Mouse (Mus musculus): ENCODE results near the gene Zfand4. TPM values are rescaled to one million over a fixed set of nuclear protein-coding genes. Genes with fewer than 3 reads are reported as not detected.
A peak's percentile ranks its signal among the peaks of the same experiment; 100 is the strongest.

The Zfand4 gene
- total and polyA plus RNA-seq, 3 experiments = 4.3 to 5.5 TPM; not detected in 1

DNA sequence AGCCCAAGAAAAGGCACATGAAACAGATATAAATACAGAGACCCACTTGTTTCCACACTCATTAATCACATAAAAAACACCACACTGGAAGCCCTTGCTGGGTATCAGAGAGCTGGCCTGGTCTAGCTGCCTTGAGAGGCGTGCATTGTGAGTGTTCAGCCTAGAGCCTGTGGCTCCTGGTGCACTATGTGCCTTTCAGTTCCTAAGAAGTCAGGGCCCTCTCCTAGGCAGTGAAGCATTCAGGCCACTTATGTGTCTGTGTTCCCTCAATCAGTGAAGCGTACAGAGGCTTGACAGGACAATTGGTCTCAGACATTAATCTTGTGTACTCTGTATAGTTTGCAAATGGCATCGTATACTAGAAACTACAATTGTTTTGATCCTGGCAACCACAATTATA lies 19.3 kb downstream of the Zfand4 start:
- Histone ChIP-seq H3K4me1 (ENCODE audit: control insufficient read depth in 1 of 2, insufficient read depth in 2 of 2, low read length in 2 of 2) (peaks cover 15 to 22% of the 10 kb centered on the region in 2 experiments), H3K27ac (ENCODE audit: control insufficient read depth, low read depth, low read length) (no peak overlapping the region), H3K79me2 (ENCODE audit: control insufficient read depth, insufficient read depth, low read length, poor library complexity) (no peaks in the 10 kb centered on the region), H3K36me3 (ENCODE audit: control insufficient read depth in 1 of 2, insufficient read depth in 2 of 2, low read length in 2 of 2) (peaks cover 0 to 26% of the 10 kb centered on the region in 2 experiments; a peak in 2 of 4 replicates), H3K4me3 (ENCODE audit: control insufficient read depth in 1 of 2, insufficient read depth in 1 of 2, low read depth in 2 of 2, low read length in 2 of 2) (no peak overlapping the region), H3K9ac (ENCODE audit: control insufficient read depth, low read depth, low read length, poor library complexity, severe bottlenecking) (no peak overlapping the region), H3K9me3 (replicated peaks; ENCODE audit: insufficient read depth, low read length) (no peaks in the 10 kb centered on the region), H3K27me3 (ENCODE audit: control insufficient read depth in 1 of 2, insufficient read depth in 2 of 2, low read length in 2 of 2) (no peaks in the 10 kb centered on the region)
- DNase-seq (ENCODE audit: low read depth, low spot score) = no peak
- TF ChIP-seq ZMIZ1 (IDR thresholded peaks at IDR 0.05; ENCODE audit: low read depth, low read length) (no peak), MAFK (IDR thresholded peaks at IDR 0.05; ENCODE audit: borderline replicate concordance, low read depth, low read length) (no peak), UBTF (IDR thresholded peaks at IDR 0.05; ENCODE audit: borderline replicate concordance, insufficient read depth, low read depth, low read length) (no peak), CHD2 (IDR thresholded peaks at IDR 0.05; ENCODE audit: low read length) (no peak), MAZ (IDR thresholded peaks at IDR 0.05; ENCODE audit: low read depth, low read length) (no peak), TCF12 (IDR thresholded peaks at IDR 0.05; ENCODE audit: low read depth, low read length) (no peak), POLR2A (IDR thresholded peaks at IDR 0.05; ENCODE audit: control insufficient read depth in 1 of 2, insufficient read depth in 1 of 2, low read depth in 1 of 2, low read length in 2 of 2, poor library complexity in 1 of 2) (no peak), GATA1 (IDR thresholded peaks at IDR 0.05; ENCODE audit: low read depth, low read length) (no peak), RCOR1 (IDR thresholded peaks at IDR 0.05; ENCODE audit: low read depth, low read length) (no peak), POLR2AphosphoS2 (IDR thresholded peaks at IDR 0.05; ENCODE audit: low read length) (no peak), RAD21 (IDR thresholded peaks at IDR 0.05; ENCODE audit: low read depth, low read length) (no peak), BHLHE40 (IDR thresholded peaks at IDR 0.05; ENCODE audit: borderline replicate concordance, low read depth, low read length) (no peak)

DNA sequence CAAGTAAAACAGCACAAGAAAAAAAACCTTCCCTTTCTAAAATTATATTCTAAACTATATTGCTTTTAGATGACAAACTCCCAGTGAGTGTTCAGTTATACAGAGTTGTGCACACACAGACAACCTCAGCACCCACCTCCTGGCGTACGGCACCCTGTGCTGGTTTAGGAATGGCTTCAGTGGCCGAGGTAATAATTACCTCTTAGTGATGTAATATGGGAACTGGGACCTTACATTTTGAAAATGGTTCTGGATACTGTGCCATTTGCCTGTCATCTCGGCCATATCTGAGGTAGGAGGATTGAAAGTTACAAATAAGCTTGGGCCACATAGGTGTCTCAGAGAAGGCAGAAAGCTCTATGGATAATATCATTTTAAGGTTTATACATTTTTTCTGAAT lies 22.3 kb downstream of the Zfand4 start:
- TF ChIP-seq SIN3A (IDR thresholded peaks at IDR 0.05; ENCODE audit: low read length) (no peak), MAX (IDR thresholded peaks at IDR 0.05; ENCODE audit: low read length) (no peak), MAZ (IDR thresholded peaks at IDR 0.05; ENCODE audit: low read depth, low read length) (no peak), UBTF (IDR thresholded peaks at IDR 0.05; ENCODE audit: borderline replicate concordance, insufficient read depth, low read depth, low read length) (no peak), KAT2A (conservative IDR thresholded peaks at IDR 0.05; ENCODE audit: low read depth, low read length) (no peak), MXI1 (IDR thresholded peaks at IDR 0.05; ENCODE audit: low read depth, low read length) (no peak), RCOR1 (IDR thresholded peaks at IDR 0.05; ENCODE audit: low read depth, low read length) (no peak), MAFK (IDR thresholded peaks at IDR 0.05; ENCODE audit: borderline replicate concordance, low read depth, low read length) (no peak), USF1 (IDR thresholded peaks at IDR 0.05; ENCODE audit: low read depth, low read length) (no peak)
- no peaks in the 10 kb centered on the region for H3K27me3 ChIP-seq (ENCODE audit: control insufficient read depth in 1 of 2, insufficient read depth in 2 of 2, low read length in 2 of 2)
- DNase-seq (ENCODE audit: low read depth, low spot score) = no peak
- H3K27ac ChIP-seq (ENCODE audit: control insufficient read depth, low read depth, low read length) = peak overlapping the region; percentile 18
- H3K9ac ChIP-seq (ENCODE audit: control insufficient read depth, low read depth, low read length, poor library complexity, severe bottlenecking) = no peak overlapping the region
- no peak overlapping the region for H3K4me3 ChIP-seq (ENCODE audit: control insufficient read depth in 1 of 2, insufficient read depth in 1 of 2, low read depth in 2 of 2, low read length in 2 of 2)
- H3K4me1 ChIP-seq (ENCODE audit: control insufficient read depth in 1 of 2, insufficient read depth in 2 of 2, low read length in 2 of 2) = peaks cover 12 to 15% of the 10 kb centered on the region in 2 experiments
- H3K36me3 ChIP-seq (ENCODE audit: control insufficient read depth in 1 of 2, insufficient read depth in 2 of 2, low read length in 2 of 2) = peaks cover 0 to 18% of the 10 kb centered on the region in 2 experiments; a peak in 2 of 4 replicates
- H3K9me3 ChIP-seq (replicated peaks; ENCODE audit: insufficient read depth, low read length) = no peaks in the 10 kb centered on the region
- H3K79me2 ChIP-seq (ENCODE audit: control insufficient read depth, insufficient read depth, low read length, poor library complexity) = no peaks in the 10 kb centered on the region

All from MEL (cell line).